Comparison of ENCODE assay signal across 9 mouse cellular contexts in genomic region chr9:102636553-102636952, GRCm38 (mm10). TPM values are rescaled to one million over a fixed set of nuclear protein-coding genes. Genes with fewer than 3 reads are reported as not detected.
A peak's percentile ranks its signal among the peaks of the same experiment; 100 is the strongest.
DNase-seq lines count a peak whose midpoint lies in the region; ATAC-seq and TF ChIP-seq lines count a peak whose summit lies in the region.
"Had no signal": no experiment of that assay in that cellular context is flagged by ENCODE, and none has a peak within 500 bp of the region (broad histone marks: within the 10 kb centered on the region; RNA-seq: fewer than 3 reads in every experiment).

No protein-coding gene starts in this region.

- intact Hi-C loops in left cerebral cortex, postnatal 14 days (cut with DNase I): loop anchor here (1.0 to 10.0 kb wide), 2 partner anchors 148 to 668 kb away; partner anchors contain the start of genes 1300017J02Rik and Topbp1

- peak; percentile 97 for TF ChIP-seq CTCF in layer of hippocampus, adult 2 months (conservative IDR thresholded peaks at IDR 0.05)
- TF ChIP-seq CTCF in heart, postnatal 0 days (IDR thresholded peaks at IDR 0.05; ENCODE audit: low read depth): peak; percentile 69

- H3K9ac ChIP-seq in heart, postnatal 0 days (replicated peaks; ENCODE audit: low read depth, low read length): no peak overlapping the region
- no peak overlapping the region for H3K9ac ChIP-seq in midbrain, embryonic 12.5 days (replicated peaks)
- no peak overlapping the region for H3K9ac ChIP-seq in stomach, embryonic 16.5 days (ENCODE audit: low read length)
- H3K9ac ChIP-seq: liver, embryonic 13.5 days had no signal

- no peaks in the 10 kb centered on the region for H3K36me3 ChIP-seq in heart, postnatal 0 days (replicated peaks; ENCODE audit: control insufficient read depth, insufficient read depth, low read length)
- H3K36me3 ChIP-seq in midbrain, embryonic 12.5 days: peaks cover 15% of the 10 kb centered on the region
- H3K36me3 ChIP-seq in stomach, embryonic 16.5 days (ENCODE audit: control insufficient read depth, insufficient read depth, low read length): no peaks in the 10 kb centered on the region

- no peak overlapping the region for H3K27ac ChIP-seq in layer of hippocampus, adult 2 months
- H3K27ac ChIP-seq in heart, postnatal 0 days (ENCODE audit: low read depth): no peak overlapping the region
- H3K27ac ChIP-seq in midbrain, embryonic 12.5 days (replicated peaks): no peak overlapping the region
- H3K27ac ChIP-seq in stomach, embryonic 16.5 days (ENCODE audit: low read length): no peak overlapping the region
- H3K27ac ChIP-seq: liver, embryonic 13.5 days had no signal

- H3K4me1 ChIP-seq in heart, postnatal 0 days (ENCODE audit: control insufficient read depth, insufficient read depth): peaks cover 10% of the 10 kb centered on the region
- no peaks in the 10 kb centered on the region for H3K4me1 ChIP-seq in midbrain, embryonic 12.5 days
- H3K4me1 ChIP-seq in stomach, embryonic 16.5 days (ENCODE audit: control insufficient read depth, insufficient read depth, low read length): peaks cover 14% of the 10 kb centered on the region; the same call in 1 of the 2 replicates
- H3K4me1 ChIP-seq: liver, embryonic 13.5 days had no signal

- H3K27me3 ChIP-seq in heart, postnatal 0 days (ENCODE audit: control insufficient read depth, insufficient read depth, low read length): no peaks in the 10 kb centered on the region
- H3K27me3 ChIP-seq in midbrain, embryonic 12.5 days: no peaks in the 10 kb centered on the region
- H3K27me3 ChIP-seq in stomach, embryonic 16.5 days (ENCODE audit: control insufficient read depth, insufficient read depth, low read length): no peaks in the 10 kb centered on the region
- H3K27me3 ChIP-seq: liver, embryonic 13.5 days had no signal

- 9% methylated on average over 4 of the region's 4 CpGs for WGBS in heart, postnatal 0 days
- WGBS in midbrain, embryonic 12.5 days: 7% methylated on average over 4 of the region's 4 CpGs
- WGBS in stomach, embryonic 16.5 days: 2% methylated on average over 4 of the region's 4 CpGs

- no peak overlapping the region for H3K4me3 ChIP-seq in layer of hippocampus, adult 2 months
- no peak overlapping the region for H3K4me3 ChIP-seq in heart, postnatal 0 days (ENCODE audit: low read depth, low read length)
- no peak overlapping the region for H3K4me3 ChIP-seq in midbrain, embryonic 12.5 days
- H3K4me3 ChIP-seq in stomach, embryonic 16.5 days (replicated peaks; ENCODE audit: low read length): no peak overlapping the region
- H3K4me3 ChIP-seq: liver, embryonic 13.5 days had no signal

- no peak for TF ChIP-seq EP300 in heart, postnatal 0 days (IDR thresholded peaks at IDR 0.05; ENCODE audit: low read depth)

- peak; percentile 58 to 68 for DNase-seq in layer of hippocampus, adult 2 months (ENCODE audit: low spot score in 2 of 2)
- no peak for DNase-seq in layer of hippocampus, adult 9-11 months
- peak; percentile 78 for DNase-seq in ZHBTc4 (ENCODE audit: low read depth, low spot score)
- DNase-seq in heart, postnatal 0 days (ENCODE audit: low spot score): peak; percentile 70
- peak; percentile 42 to 69 for DNase-seq in left cerebral cortex, postnatal 14 days (ENCODE audit: low spot score in 2 of 2)
- DNase-seq: liver, embryonic 13.5 days had no signal

- H3K9me3 ChIP-seq in heart, postnatal 0 days (replicated peaks; ENCODE audit: control insufficient read depth, low read length): no peaks in the 10 kb centered on the region
- H3K9me3 ChIP-seq in midbrain, embryonic 12.5 days: no peaks in the 10 kb centered on the region
- H3K9me3 ChIP-seq in stomach, embryonic 16.5 days (replicated peaks; ENCODE audit: control insufficient read depth, low read length): no peaks in the 10 kb centered on the region
- H3K9me3 ChIP-seq: liver, embryonic 13.5 days had no signal

- peak; percentile 78 for ATAC-seq in common myeloid progenitor, adult 5-6 weeks (replicated peaks; ENCODE audit: low read depth, poor library complexity, severe bottlenecking)
- ATAC-seq in heart, postnatal 0 days (ENCODE audit: insufficient read depth, low read depth): peak; percentile 25; the same call in 1 of the 2 replicates
- ATAC-seq in midbrain, embryonic 12.5 days (ENCODE audit: low FRiP score, low read depth): peak; percentile 44; the same call in 1 of the 2 replicates
- peak; percentile 33; the same call in 1 of the 2 replicates for ATAC-seq in stomach, embryonic 16.5 days (ENCODE audit: insufficient read depth, low FRiP score)

- H3K4me2 ChIP-seq in heart, postnatal 0 days (ENCODE audit: low read depth, low read length): no peak overlapping the region
- no peak overlapping the region for H3K4me2 ChIP-seq in midbrain, embryonic 12.5 days (replicated peaks)
- H3K4me2 ChIP-seq in stomach, embryonic 16.5 days (ENCODE audit: low read depth, low read length): no peak overlapping the region
- H3K4me2 ChIP-seq: liver, embryonic 13.5 days had no signal

RNA-seq across cellular contexts. Expression of gene Cep63, which starts 10.2 kb away (rescaled TPM):
- 10 to 100 TPM; 30.9 to 32.4 TPM for total RNA-seq in layer of hippocampus, adult 2 months (2021)
- 34.8 and 43.3 TPM in 2 replicates for total RNA-seq in common myeloid progenitor, adult 5-6 weeks (2017)
- 4.7 and 5.2 TPM in 2 replicates for total RNA-seq in heart, postnatal 0 days (2014; rRNA removed; ENCODE audit: low replicate concordance)
- 40.4 and 45.3 TPM in 2 replicates for polyA plus RNA-seq in heart, postnatal 0 days (2015; fragmentation: Nextera tagmentation; extraction: Ambion mirVana)
- total RNA-seq in left cerebral cortex, postnatal 14 days (2021): 10 to 100 TPM; 23.7 to 25.1 TPM
- 62.6 and 66.3 TPM in 2 replicates for polyA plus RNA-seq in midbrain, embryonic 12.5 days (2016; fragmentation: Nextera tagmentation; extraction: Ambion mirVana)
- polyA plus RNA-seq in stomach, embryonic 16.5 days (2015; fragmentation: Nextera tagmentation; extraction: Ambion mirVana): 41.9 and 44.9 TPM in 2 replicates

RNA-seq across cellular contexts. Expression of gene Anapc13, which starts 10.5 kb away (rescaled TPM):
- 100 to 1,000 TPM in 1 of 2 experiments, 10 to 100 TPM in 1; 99.5 to 106 TPM for total RNA-seq in layer of hippocampus, adult 2 months (2021)
- 141 and 189 TPM in 2 replicates for total RNA-seq in common myeloid progenitor, adult 5-6 weeks (2017)
- 28.9 and 43.9 TPM in 2 replicates for total RNA-seq in heart, postnatal 0 days (2014; rRNA removed; ENCODE audit: low replicate concordance)
- 322 and 335 TPM in 2 replicates for polyA plus RNA-seq in heart, postnatal 0 days (2015; fragmentation: Nextera tagmentation; extraction: Ambion mirVana)
- total RNA-seq in left cerebral cortex, postnatal 14 days (2021): 10 to 100 TPM; 84.6 to 96.5 TPM
- 194 and 214 TPM in 2 replicates for polyA plus RNA-seq in midbrain, embryonic 12.5 days (2016; fragmentation: Nextera tagmentation; extraction: Ambion mirVana)
- 161 and 206 TPM in 2 replicates for polyA plus RNA-seq in stomach, embryonic 16.5 days (2015; fragmentation: Nextera tagmentation; extraction: Ambion mirVana)

Comparison
In these comparisons a context has a peak if more than half of its experiments do, and no peak if none do; other contexts are left out.
1. ATAC-seq: peak in every context shown above with its lines; median percentile 78 in common myeloid progenitor, adult 5-6 weeks; 44 in midbrain, embryonic 12.5 days; 33 in stomach, embryonic 16.5 days; 25 in heart, postnatal 0 days.